Mouse (Mus musculus) midbrain, postnatal 0 days (tissue): ENCODE measurements around the gene St7. TPM values are rescaled to one million over a fixed set of nuclear protein-coding genes. Genes with fewer than 3 reads are reported as not detected.

ENCODE experiments used
- ATAC-seq: fragments of 200-750 bp; cut with Nextera tagmentation; 2 replicates; pipeline ENCODE4 v1.8.0; 2017; ENCODE audit warnings: moderate number of reproducible peaks, mild to moderate bottlenecking, moderate TSS enrichment, moderate library complexity; ENCODE audit not compliant: low FRiP score
- DNase-seq: peaks from one replicate; pipeline ENCODE4 v3.0.0-alpha.2; 2015; ENCODE audit warnings: low spot score
- H3K27ac ChIP-seq: fragments of 300-500 bp; sonication (generic); 2 replicates; pipeline ENCODE4 v1.5.1; 2014; ENCODE audit warnings: low read depth, mild to moderate bottlenecking, low read length, mixed read lengths
- H3K27me3 ChIP-seq: fragments of 300-500 bp; sonication (generic); 2 replicates; pipeline ENCODE4 v1.6.1; 2014; ENCODE audit warnings: low read length, control low read depth, mixed read lengths; ENCODE audit not compliant: insufficient read depth
- H3K36me3 ChIP-seq: fragments of 300-500 bp; sonication (generic); 2 replicates; pipeline ENCODE4 v1.6.1; 2014; ENCODE audit warnings: low read length, control low read depth, mixed read lengths; ENCODE audit not compliant: insufficient read depth
- H3K4me1 ChIP-seq: fragments of 300-500 bp; sonication (generic); 2 replicates; pipeline ENCODE4 v1.6.1; 2014; ENCODE audit warnings: mild to moderate bottlenecking, control low read depth, antibody characterized with exemption, low read length, mixed read lengths; ENCODE audit not compliant: insufficient read depth
- H3K4me2 ChIP-seq: fragments of 300-500 bp; sonication (generic); 2 replicates; pipeline ENCODE4 v1.6.1; 2014; ENCODE audit warnings: low read depth, mild to moderate bottlenecking, low read length, mixed read lengths; ENCODE audit not compliant: poor library complexity, severe bottlenecking
- H3K4me3 ChIP-seq: fragments of 300-500 bp; sonication (generic); 2 replicates; pipeline ENCODE4 v1.5.1; 2014; ENCODE audit warnings: low read depth, mild to moderate bottlenecking, low read length, moderate library complexity
- H3K9ac ChIP-seq: fragments of 300-500 bp; sonication (generic); replicated peaks from 2 replicates; pipeline ENCODE4 v1.6.1; 2014; ENCODE audit warnings: mild to moderate bottlenecking, low read length, moderate library complexity, mixed read lengths; ENCODE audit not compliant: poor library complexity, severe bottlenecking
- H3K9me3 ChIP-seq: fragments of 300-500 bp; sonication (generic); 2 replicates; pipeline ENCODE4 v1.6.1; 2016; ENCODE audit warnings: low read length, control low read depth
- CTCF ChIP-seq: IDR thresholded peaks from 2 replicates; pipeline ENCODE4 v1.5.1; 2016; ENCODE audit warnings: antibody characterized with exemption, mild to moderate bottlenecking
- WGBS: fragments of 180-500 bp; shearing (Covaris S2); extraction: QIAGEN DNeasy Blood & Tissue Kit; methylation state at CpG from one replicate; pipeline ENCODE4 v1.1.7; 2014; 5-methylcytosine and 5-hydroxymethylcytosine counted together
- polyA plus RNA-seq: library from polyadenylated mRNA; unstranded; fragments of >200 nt; fragmentation: Nextera tagmentation; extraction: Ambion mirVana; gene quantifications from 2 replicates; pipeline ENCODE4 v1.2.1, GENCODE M21; 2015
- total RNA-seq: library from RNA; depleted of rRNA; stranded (reverse); fragments of >200 nt; gene quantifications from 2 replicates; pipeline ENCODE4 v1.2.3, GENCODE M21; 2014

The St7 gene
- total and polyA plus RNA-seq, 2 experiments from 2014 or later, result 39.4 to 69.5 TPM

GRCm38 (mm10) chr6:17876670-17877179, 184.0 kb downstream of the St7 start:
- H3K27ac ChIP-seq, result no peak overlapping the region

GRCm38 (mm10) chr6:17882943-17883342, 190.2 kb downstream of the St7 start:
- ATAC-seq (no peak), DNase-seq (no peak)
- no peaks in the 10 kb centered on the region for H3K4me1 ChIP-seq
- no peak for TF ChIP-seq CTCF
- no peak overlapping the region for H3K9ac ChIP-seq
- H3K36me3 ChIP-seq, result peaks cover 11% of the 10 kb centered on the region
- no peak overlapping the region for H3K4me3 ChIP-seq
- no peaks in the 10 kb centered on the region for H3K9me3 ChIP-seq
- H3K27ac ChIP-seq, result no peak overlapping the region
- H3K4me2 ChIP-seq, result no peak overlapping the region
- no peaks in the 10 kb centered on the region for H3K27me3 ChIP-seq

More at GRCm38 (mm10) chr6:17876670-17877179, 184.0 kb downstream of the St7 start:
- Histone ChIP-seq H3K4me2 (no peak overlapping the region), H3K9ac (no peak overlapping the region), H3K36me3 (0 out of 2 replicates have a peak, but pooled peaks cover 3% of the 10 kb centered on the region), H3K4me3 (no peak overlapping the region), H3K4me1 (0 out of 2 replicates have a peak, but pooled peaks cover 4% of the 10 kb centered on the region), H3K9me3 (no peaks in the 10 kb centered on the region), H3K27me3 (no peaks in the 10 kb centered on the region)
- no peak for DNase-seq
- no peak for TF ChIP-seq CTCF
- no peak for ATAC-seq
- 85% methylated on average over 7 of the region's 7 CpGs for WGBS

GRCm38 (mm10) chr6:17887765-17888164, 195.0 kb downstream of the St7 start:
- Histone ChIP-seq H3K4me2 (no peak overlapping the region), H3K9ac (no peak overlapping the region), H3K27ac (no peak overlapping the region), H3K4me3 (no peak overlapping the region), H3K27me3 (no peaks in the 10 kb centered on the region), H3K36me3 (peaks cover 9% of the 10 kb centered on the region), H3K9me3 (no peaks in the 10 kb centered on the region), H3K4me1 (no peaks in the 10 kb centered on the region)
- DNase-seq, result no peak
- 79% methylated on average over 6 of the region's 6 CpGs for WGBS
- TF ChIP-seq CTCF, result no peak
- no peak for ATAC-seq

GRCm38 (mm10) chr6:17895562-17895961, 202.8 kb downstream of the St7 start:
- no peak overlapping the region for H3K4me2 ChIP-seq
- 98% methylated on average over 3 of the region's 3 CpGs for WGBS
- no peaks in the 10 kb centered on the region for H3K27me3 ChIP-seq
- no peak for DNase-seq
- H3K27ac ChIP-seq, result no peak overlapping the region
- H3K9me3 ChIP-seq, result no peaks in the 10 kb centered on the region
- no peak overlapping the region for H3K9ac ChIP-seq
- H3K4me1 ChIP-seq, result no peaks in the 10 kb centered on the region
- TF ChIP-seq CTCF, result no peak
- no peak for ATAC-seq
- H3K4me3 ChIP-seq, result no peak overlapping the region
- peaks cover 3% of the 10 kb centered on the region; the same call in 1 of the 2 replicates for H3K36me3 ChIP-seq

GRCm38 (mm10) chr6:17898539-17898938, 205.8 kb downstream of the St7 start:
- DNase-seq (no peak), ATAC-seq (no peak)
- no peaks in the 10 kb centered on the region for H3K4me1 ChIP-seq
- H3K27me3 ChIP-seq, result no peaks in the 10 kb centered on the region
- H3K4me2 ChIP-seq, result no peak overlapping the region
- H3K9ac ChIP-seq, result no peak overlapping the region
- WGBS, result 90% methylated on average over 1 of the region's 1 CpGs
- TF ChIP-seq CTCF, result no peak
- 0 out of 2 replicates have a peak, but pooled peaks cover 1% of the 10 kb centered on the region for H3K36me3 ChIP-seq
- no peaks in the 10 kb centered on the region for H3K9me3 ChIP-seq
- H3K4me3 ChIP-seq, result no peak overlapping the region
- no peak overlapping the region for H3K27ac ChIP-seq

GRCm38 (mm10) chr6:17903355-17903754, 210.6 kb downstream of the St7 start:
- DNase-seq, result no peak
- Histone ChIP-seq H3K36me3 (no peaks in the 10 kb centered on the region), H3K4me2 (no peak overlapping the region), H3K9me3 (no peaks in the 10 kb centered on the region), H3K9ac (no peak overlapping the region), H3K27me3 (no peaks in the 10 kb centered on the region), H3K27ac (no peak overlapping the region), H3K4me1 (no peaks in the 10 kb centered on the region; the same call in 1 of the 2 replicates), H3K4me3 (no peak overlapping the region)
- 72% methylated on average over 3 of the region's 3 CpGs for WGBS
- no peak for TF ChIP-seq CTCF
- ATAC-seq, result no peak
